ENCODE assay signal across 13 mouse cellular contexts in the genomic region with DNA sequence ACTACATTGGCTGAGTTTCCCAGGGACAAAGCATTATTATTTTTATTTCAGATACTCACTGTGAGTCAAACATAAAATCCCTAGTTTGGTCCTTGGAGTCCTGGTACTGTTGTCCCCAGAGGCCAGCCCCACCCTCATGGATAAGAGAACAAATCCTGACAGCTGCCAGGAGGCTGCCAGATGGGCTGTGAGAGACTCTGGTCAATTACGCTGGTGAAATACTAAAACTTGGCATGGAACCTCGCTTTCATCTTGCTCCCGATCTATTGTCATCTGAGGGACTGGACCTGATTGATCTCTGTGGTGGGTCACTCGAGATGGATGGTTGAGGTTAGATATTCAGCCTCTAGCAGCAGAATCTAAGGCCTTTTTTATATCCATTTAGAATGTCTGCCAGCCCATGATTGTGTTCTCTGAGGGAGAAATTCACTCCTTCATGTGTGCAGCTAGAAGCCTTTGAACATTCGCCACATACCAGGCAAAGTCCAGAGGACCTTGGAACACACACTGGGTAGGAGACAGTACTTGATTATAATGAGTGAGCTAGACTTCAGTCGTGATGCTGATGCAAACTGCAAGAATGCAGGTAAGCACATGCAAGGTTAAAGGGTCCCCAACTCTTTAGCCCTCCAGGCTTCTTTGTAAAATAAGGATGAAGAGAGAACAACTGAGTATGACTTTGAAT.
DNase-seq lines count a peak whose midpoint lies in the region; ATAC-seq lines count a peak whose summit lies in the region.
"Had no signal": no experiment of that assay in that cellular context is flagged by ENCODE, and none has a peak within 500 bp of the region (broad histone marks: within the 10 kb centered on the region; RNA-seq: fewer than 3 reads in every experiment).

No protein-coding gene starts in this region.

- peak; percentile 63; the same call in 1 of the 2 replicates for ATAC-seq in forebrain, embryonic 13.5 days
- ATAC-seq in megakaryocyte, adult 5-6 weeks (ENCODE audit: poor library complexity, severe bottlenecking), result no peak
- ATAC-seq: activated CD4-positive, CD25-positive, alpha-beta regulatory T cell, adult 4 months had no signal

- no peak overlapping the region for H3K4me2 ChIP-seq in forebrain, embryonic 13.5 days
- H3K4me2 ChIP-seq: lung, embryonic 15.5 days; stomach, embryonic 15.5 days had no signal

- intact Hi-C loops in left cerebral cortex, postnatal 4 days (cut with DNase I), result no loop called here
- intact Hi-C loops in left cerebral cortex, postnatal 14 days (cut with DNase I), result no loop called here

- no peaks in the 10 kb centered on the region for H3K27me3 ChIP-seq in forebrain, embryonic 13.5 days
- no peaks in the 10 kb centered on the region for H3K27me3 ChIP-seq in forebrain, embryonic 10.5 days (ENCODE audit: poor library complexity, severe bottlenecking)
- H3K27me3 ChIP-seq: lung, embryonic 15.5 days; stomach, embryonic 15.5 days had no signal

- no peak for DNase-seq in forebrain, embryonic 10.5 days (ENCODE audit: extremely low spot score, low spot score)
- DNase-seq in left cerebral cortex, postnatal 4 days, result peak; percentile 57
- no peak for DNase-seq in left cerebral cortex, postnatal 14 days (ENCODE audit: low spot score in 2 of 2)
- peak; percentile 57 for DNase-seq in Muller cell, postnatal 12 days (ENCODE audit: inconsistent ontology term)
- DNase-seq in kidney, postnatal 36 days, result peak; percentile 19 to 40
- no peak for DNase-seq in gastrocnemius, postnatal 10 days
- DNase-seq: cerebellum, adult 2 months; thymus, postnatal 25 days had no signal

- no peaks in the 10 kb centered on the region for H3K36me3 ChIP-seq in forebrain, embryonic 13.5 days (ENCODE audit: poor library complexity, severe bottlenecking)
- H3K36me3 ChIP-seq in forebrain, embryonic 10.5 days (replicated peaks), result no peaks in the 10 kb centered on the region
- H3K36me3 ChIP-seq: lung, embryonic 15.5 days; stomach, embryonic 15.5 days had no signal

- no peak overlapping the region for H3K27ac ChIP-seq in forebrain, embryonic 13.5 days
- no peak overlapping the region for H3K27ac ChIP-seq in forebrain, embryonic 10.5 days
- H3K27ac ChIP-seq: lung, embryonic 15.5 days; stomach, embryonic 15.5 days had no signal

- no peak overlapping the region for H3K4me3 ChIP-seq in forebrain, embryonic 13.5 days
- H3K4me3 ChIP-seq in forebrain, embryonic 10.5 days, result no peak overlapping the region
- H3K4me3 ChIP-seq: lung, embryonic 15.5 days; stomach, embryonic 15.5 days had no signal

- no peak overlapping the region for H3K9ac ChIP-seq in forebrain, embryonic 13.5 days
- H3K9ac ChIP-seq: lung, embryonic 15.5 days; stomach, embryonic 15.5 days had no signal

- 50% methylated on average over 6 of the region's 6 CpGs for WGBS in forebrain, embryonic 13.5 days
- WGBS in forebrain, embryonic 10.5 days, result 68% methylated on average over 6 of the region's 6 CpGs

- peaks cover 8% of the 10 kb centered on the region; the same call in 1 of the 2 replicates for H3K4me1 ChIP-seq in forebrain, embryonic 13.5 days
- no peaks in the 10 kb centered on the region; the same call in 1 of the 2 replicates for H3K4me1 ChIP-seq in forebrain, embryonic 10.5 days
- H3K4me1 ChIP-seq: lung, embryonic 15.5 days; stomach, embryonic 15.5 days had no signal

- no peaks in the 10 kb centered on the region for H3K9me3 ChIP-seq in forebrain, embryonic 13.5 days (replicated peaks)
- no peaks in the 10 kb centered on the region for H3K9me3 ChIP-seq in forebrain, embryonic 10.5 days
- H3K9me3 ChIP-seq: lung, embryonic 15.5 days; stomach, embryonic 15.5 days had no signal

Comparison
In these comparisons a context has a peak if more than half of its experiments do, and no peak if none do; other contexts are left out.
1. DNase-seq: peak in left cerebral cortex, postnatal 4 days (single experiment), Muller cell, postnatal 12 days (single experiment) and kidney, postnatal 36 days (2 of 2); none in forebrain, embryonic 10.5 days (single experiment), left cerebral cortex, postnatal 14 days (0 of 2) and gastrocnemius, postnatal 10 days (single experiment).